Mouse (Mus musculus) heart, embryonic 13.5 days (tissue): ENCODE data around the gene Inf2. TPM values are rescaled to one million over a fixed set of nuclear protein-coding genes. Genes with fewer than 3 reads are reported as not detected.

ENCODE experiments used
- ATAC-seq: fragments of 200-750 bp; cut with Nextera tagmentation; 2 replicates; pipeline ENCODE4 v1.8.0; 2017; ENCODE audit warnings: moderate TSS enrichment; ENCODE audit not compliant: insufficient number of reproducible peaks, low FRiP score, low TSS enrichment; ENCODE audit errors: extremely low read depth
- H3K27ac ChIP-seq: fragments of 300-500 bp; sonication (generic); replicated peaks from 2 replicates; pipeline ENCODE4 v1.5.1; 2015; ENCODE audit warnings: moderate library complexity, mild to moderate bottlenecking, inconsistent platforms
- H3K27me3 ChIP-seq: fragments of 300-500 bp; sonication (generic); replicated peaks from 2 replicates; pipeline ENCODE4 v1.6.1; 2015; ENCODE audit warnings: mild to moderate bottlenecking, inconsistent platforms
- H3K36me3 ChIP-seq: fragments of 300-500 bp; sonication (generic); 2 replicates; pipeline ENCODE4 v1.6.1; 2015; ENCODE audit warnings: mild to moderate bottlenecking, inconsistent platforms
- H3K4me1 ChIP-seq: fragments of 300-500 bp; sonication (generic); 2 replicates; pipeline ENCODE4 v1.6.1; 2015; ENCODE audit warnings: inconsistent platforms
- H3K4me2 ChIP-seq: fragments of 300-500 bp; sonication (generic); 2 replicates; pipeline ENCODE4 v1.6.1; 2015; ENCODE audit warnings: inconsistent platforms, mild to moderate bottlenecking, moderate library complexity
- H3K4me3 ChIP-seq: fragments of 300-500 bp; sonication (generic); 2 replicates; pipeline ENCODE4 v1.5.1; 2015; ENCODE audit warnings: moderate library complexity, mild to moderate bottlenecking, inconsistent platforms
- H3K9ac ChIP-seq: fragments of 300-500 bp; sonication (generic); 2 replicates; pipeline ENCODE4 v1.6.1; 2015; ENCODE audit warnings: inconsistent platforms, mild to moderate bottlenecking, moderate library complexity
- H3K9me3 ChIP-seq: fragments of 300-500 bp; sonication (generic); 2 replicates; pipeline ENCODE4 v1.6.1; 2016; ENCODE audit warnings: inconsistent platforms
- WGBS: fragments of 180-500 bp; shearing (Covaris S2); methylation state at CpG from one replicate; pipeline ENCODE4 v1.1.7; 2015; ENCODE audit warnings: mixed read lengths; 5-methylcytosine and 5-hydroxymethylcytosine counted together
- polyA plus RNA-seq: library from polyadenylated mRNA; unstranded; fragments of >200 nt; fragmentation: Nextera tagmentation; extraction: Ambion mirVana; gene quantifications from 2 replicates; pipeline ENCODE4 v1.2.1, GENCODE M21; 2015

The Inf2 gene
- polyA plus RNA-seq, 1 experiment from 2014 or later = 3.2 TPM

- H3K4me1 ChIP-seq = peaks cover 54% of the 10 kb centered on the region
- peaks cover 27% of the 10 kb centered on the region for H3K27me3 ChIP-seq
- H3K4me2 ChIP-seq = no peak overlapping the region
- H3K27ac ChIP-seq = peak overlapping the region; percentile 95
- no peak overlapping the region for H3K9ac ChIP-seq
- no peak overlapping the region for H3K4me3 ChIP-seq
- WGBS = 62% methylated on average over 11 of the region's 11 CpGs
- ATAC-seq = no peak
- H3K36me3 ChIP-seq = no peaks in the 10 kb centered on the region
- H3K9me3 ChIP-seq = no peaks in the 10 kb centered on the region
Measured at GRCm38 (mm10) chr12:112617184-112617583, 28.6 kb downstream of the Inf2 start.

GRCm38 (mm10) chr12:112617898-112618380 lies 29.4 kb downstream of the Inf2 start:
- Histone ChIP-seq H3K4me3 (no peak overlapping the region), H3K36me3 (no peaks in the 10 kb centered on the region), H3K9me3 (no peaks in the 10 kb centered on the region), H3K27me3 (peaks cover 27% of the 10 kb centered on the region), H3K4me2 (peak overlapping the region; percentile 90), H3K9ac (peak overlapping the region; percentile 53), H3K4me1 (peaks cover 61% of the 10 kb centered on the region), H3K27ac (peak overlapping the region; percentile 95)
- peak; percentile 56; the same call in 1 of the 2 replicates for ATAC-seq
- 5% methylated on average over 8 of the region's 8 CpGs for WGBS

GRCm38 (mm10) chr12:112618981-112619685 lies 30.5 kb downstream of the Inf2 start:
- Histone ChIP-seq H3K4me3 (peak overlapping the region; percentile 64), H3K27ac (peak overlapping the region; percentile 95)
- 12% methylated on average over 13 of the region's 13 CpGs for WGBS

GRCm38 (mm10) chr12:112619686-112620353 lies 31.2 kb downstream of the Inf2 start, which contains the start of gene Adssl1:
Gene Adssl1, plus strand, starts transcription at chr12:112620045.
- WGBS = under 1% methylated on average over 56 of the region's 56 CpGs
- H3K4me1 ChIP-seq = peaks cover 72% of the 10 kb centered on the region
- no peaks in the 10 kb centered on the region for H3K36me3 ChIP-seq
- peak within 1 kb of the TSS; percentile 92 for H3K9ac ChIP-seq
- peak within 1 kb of the TSS; percentile 90 for H3K4me2 ChIP-seq
- peaks cover 27% of the 10 kb centered on the region for H3K27me3 ChIP-seq
- H3K9me3 ChIP-seq = no peaks in the 10 kb centered on the region
- H3K27ac ChIP-seq = peak within 1 kb of the TSS; percentile 95
- H3K4me3 ChIP-seq = peak within 1 kb of the TSS; percentile 64
- ATAC-seq = peak; percentile 44; the same call in 1 of the 2 replicates

More at GRCm38 (mm10) chr12:112618981-112619685, 30.5 kb downstream of the Inf2 start:
- peaks cover 73% of the 10 kb centered on the region for H3K4me1 ChIP-seq
- peak overlapping the region; percentile 90 for H3K4me2 ChIP-seq
- H3K27me3 ChIP-seq = peaks cover 27% of the 10 kb centered on the region
- no peaks in the 10 kb centered on the region for H3K9me3 ChIP-seq
- ATAC-seq = no peak
- H3K36me3 ChIP-seq = no peaks in the 10 kb centered on the region
- peak overlapping the region; percentile 92 for H3K9ac ChIP-seq

- Histone ChIP-seq H3K4me3 (peak overlapping the region; percentile 64), H3K9me3 (no peaks in the 10 kb centered on the region), H3K4me1 (peaks cover 68% of the 10 kb centered on the region), H3K27ac (peak overlapping the region; percentile 95), H3K9ac (peak overlapping the region; percentile 92), H3K4me2 (peak overlapping the region; percentile 90), H3K27me3 (peaks cover 27% of the 10 kb centered on the region), H3K36me3 (no peaks in the 10 kb centered on the region)
- WGBS = 8% methylated on average over 16 of the region's 16 CpGs
- 0 out of 2 replicates have a peak, but pooled peaks have one; percentile 2 for ATAC-seq
Measured at GRCm38 (mm10) chr12:112620354-112621061, 31.9 kb downstream of the Inf2 start.

GRCm38 (mm10) chr12:112621900-112622299 lies 33.3 kb downstream of the Inf2 start:
- H3K9ac ChIP-seq = peak overlapping the region; percentile 92
- H3K27ac ChIP-seq = no peak overlapping the region
- H3K4me1 ChIP-seq = peaks cover 78% of the 10 kb centered on the region
- WGBS = 73% methylated on average over 3 of the region's 3 CpGs
- no peak for ATAC-seq
- no peak overlapping the region for H3K4me3 ChIP-seq
- no peaks in the 10 kb centered on the region for H3K36me3 ChIP-seq
- H3K4me2 ChIP-seq = peak overlapping the region; percentile 90
- H3K9me3 ChIP-seq = no peaks in the 10 kb centered on the region
- peaks cover 27% of the 10 kb centered on the region for H3K27me3 ChIP-seq

GRCm38 (mm10) chr12:112623742-112624141 lies 35.2 kb downstream of the Inf2 start:
- Histone ChIP-seq H3K36me3 (no peaks in the 10 kb centered on the region), H3K4me3 (no peak overlapping the region), H3K4me1 (peaks cover 78% of the 10 kb centered on the region), H3K9me3 (no peaks in the 10 kb centered on the region), H3K27ac (peak overlapping the region; percentile 62), H3K27me3 (peaks cover 27% of the 10 kb centered on the region), H3K4me2 (no peak overlapping the region; the same call in 1 of the 2 replicates), H3K9ac (peak overlapping the region; percentile 12)
- WGBS = 21% methylated on average over 2 of the region's 2 CpGs
- no peak for ATAC-seq

GRCm38 (mm10) chr12:112625700-112626099 lies 37.1 kb downstream of the Inf2 start:
- Histone ChIP-seq H3K27ac (no peak overlapping the region), H3K9me3 (no peaks in the 10 kb centered on the region), H3K4me2 (no peak overlapping the region), H3K9ac (no peak overlapping the region), H3K4me3 (no peak overlapping the region), H3K36me3 (no peaks in the 10 kb centered on the region), H3K4me1 (peaks cover 78% of the 10 kb centered on the region), H3K27me3 (peaks cover 15% of the 10 kb centered on the region)
- ATAC-seq = no peak
- WGBS = 71% methylated on average over 4 of the region's 4 CpGs

- no peak overlapping the region for H3K4me2 ChIP-seq
- peaks cover 73% of the 10 kb centered on the region for H3K4me1 ChIP-seq
- H3K9ac ChIP-seq = no peak overlapping the region
- H3K4me3 ChIP-seq = no peak overlapping the region
- H3K27ac ChIP-seq = no peak overlapping the region
- ATAC-seq = no peak
- WGBS = 69% methylated on average over 6 of the region's 6 CpGs
- peaks cover 8% of the 10 kb centered on the region for H3K27me3 ChIP-seq
- H3K36me3 ChIP-seq = no peaks in the 10 kb centered on the region
- H3K9me3 ChIP-seq = no peaks in the 10 kb centered on the region
Measured at GRCm38 (mm10) chr12:112626455-112626854, 37.9 kb downstream of the Inf2 start.

GRCm38 (mm10) chr12:112627097-112627881 lies 38.7 kb downstream of the Inf2 start:
- Histone ChIP-seq H3K27ac (no peak overlapping the region), H3K27me3 (no peaks in the 10 kb centered on the region), H3K9me3 (no peaks in the 10 kb centered on the region), H3K36me3 (no peaks in the 10 kb centered on the region), H3K4me3 (no peak overlapping the region), H3K4me2 (no peak overlapping the region), H3K4me1 (peaks cover 73% of the 10 kb centered on the region), H3K9ac (peak overlapping the region; percentile 34; the same call in 1 of the 2 replicates)
- WGBS = 58% methylated on average over 7 of the region's 7 CpGs
- ATAC-seq = no peak
